Mouse (Mus musculus) E14TG2a.4 (cell line): ENCODE measurements around the gene Rwdd4a.

Experiments used
- CTCF ChIP-seq: conservative IDR thresholded peaks from 2 replicates; pipeline ENCODE4 v1.5.1; 2014; ENCODE audit warnings: low read length
- NANOG ChIP-seq: IDR thresholded peaks from 2 replicates; pipeline ENCODE4 v1.6.1; 2014; ENCODE audit warnings: borderline replicate concordance, low read length, mixed read lengths
- POU5F1 ChIP-seq: IDR thresholded peaks from 2 replicates; pipeline ENCODE4 v1.6.1; 2014; ENCODE audit warnings: low read length, borderline replicate concordance

DNA sequence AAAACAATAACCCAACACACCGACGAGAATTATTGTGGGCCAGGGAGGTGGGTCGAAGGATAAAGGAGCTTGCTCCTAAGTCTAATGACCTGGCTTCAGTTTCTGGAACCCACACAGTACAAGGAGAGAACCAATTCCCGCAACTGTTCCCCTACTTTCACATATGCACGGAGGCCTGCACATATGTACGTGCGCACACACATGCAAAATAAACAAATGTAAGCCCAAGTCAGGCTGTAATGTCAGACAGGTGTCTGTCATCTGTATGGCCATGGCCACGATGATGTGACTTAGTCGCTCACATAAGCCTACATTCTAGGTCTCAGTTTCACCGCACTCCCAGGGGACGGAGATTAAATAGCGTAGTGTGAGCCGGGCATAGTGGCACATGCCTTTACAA, 30.9 kb upstream of the Rwdd4a start:
- no peak for TF ChIP-seq CTCF
- no peak for TF ChIP-seq NANOG
- TF ChIP-seq POU5F1 = no peak
